Mouse (Mus musculus) T-helper 17 cell (primary cell): Measurements from ENCODE around the gene Acod1.

Experiments used
- in situ Hi-C, 2 experiments: fragments of 300-600 bp; cut with MboI, MseI; formaldehyde crosslinking; loops; 1 replicate in 1 of 2; 2 replicates in 1 of 2; pipeline ENCODE4 v1.15.1; 2025; ENCODE audit warnings: high pct_unique_total_duplicates in 2 of 2

The Acod1 gene

DNA sequence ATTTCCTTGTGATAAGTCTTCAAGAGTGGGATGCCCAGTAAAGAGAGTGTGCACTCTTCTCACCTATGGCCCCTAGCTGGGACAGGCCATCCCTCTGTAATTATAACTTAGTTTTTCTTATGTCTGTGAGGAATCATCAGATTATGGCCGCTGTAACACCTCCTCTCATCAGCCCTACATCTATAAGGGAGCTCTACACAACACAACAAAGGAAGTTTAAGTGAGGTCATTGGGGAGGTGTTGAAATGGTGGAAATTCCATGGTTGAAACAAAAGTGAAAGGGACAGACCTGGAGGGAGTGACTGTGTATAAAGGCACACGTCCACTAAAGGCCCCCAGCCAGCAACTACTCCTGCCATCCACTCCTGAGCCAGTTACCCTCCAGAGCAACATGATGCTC, at the start of gene Acod1:
TSS of gene Acod1 (plus strand) at position 301 of the 400 bp plus-strand sequence.
- in situ Hi-C loops = loop anchor here (5.0 to 25.0 kb wide), 2 partner anchors 34 to 1416 kb away; partner anchors contain the start of gene Pou4f1 (in 1 of the 2)

DNA sequence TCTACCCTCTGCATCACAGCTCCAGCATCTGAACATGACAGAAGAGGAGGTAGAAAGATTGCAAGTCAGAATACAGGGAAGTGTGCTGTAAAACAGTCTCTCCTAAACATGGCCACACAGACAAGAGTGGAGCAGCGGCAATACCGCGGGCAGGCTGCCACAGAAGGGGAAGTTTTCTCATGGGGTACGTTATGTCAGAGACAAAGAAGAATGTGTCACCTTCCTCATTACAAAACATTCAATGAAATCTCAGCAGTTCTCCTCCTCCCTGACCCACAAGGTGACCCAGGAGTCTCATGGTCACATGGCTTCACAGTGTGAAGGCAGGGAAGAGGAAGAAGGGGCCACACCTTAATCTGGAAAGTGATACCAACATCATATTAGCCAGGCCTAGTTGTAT, 39.0 kb upstream of the Acod1 start:
- in situ Hi-C loops = no loop called here

DNA sequence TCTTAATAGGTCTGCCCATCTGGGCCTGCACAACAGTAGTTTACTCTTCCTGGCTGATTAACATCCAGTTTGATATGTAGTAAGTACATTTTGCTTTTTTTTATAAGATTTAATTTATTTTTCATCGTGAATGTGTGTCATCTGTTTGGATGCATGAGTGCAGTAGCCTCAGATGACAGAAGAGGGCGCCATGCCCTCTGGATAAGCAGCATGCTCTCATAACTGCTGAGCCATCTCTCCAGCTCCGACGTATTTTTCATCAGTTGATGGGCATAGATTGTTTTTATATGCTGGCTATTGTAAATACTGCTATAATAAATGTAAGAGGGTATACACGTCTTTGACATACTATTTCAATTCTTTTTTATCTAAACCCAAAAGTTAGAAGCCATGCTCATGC, 35.0 kb upstream of the Acod1 start:
- in situ Hi-C loops = loop anchor here (5.0 to 10.0 kb wide), 3 partner anchors 36 to 523 kb away; partner anchors contain the start of gene Acod1 (in 1 of the 2)

DNA sequence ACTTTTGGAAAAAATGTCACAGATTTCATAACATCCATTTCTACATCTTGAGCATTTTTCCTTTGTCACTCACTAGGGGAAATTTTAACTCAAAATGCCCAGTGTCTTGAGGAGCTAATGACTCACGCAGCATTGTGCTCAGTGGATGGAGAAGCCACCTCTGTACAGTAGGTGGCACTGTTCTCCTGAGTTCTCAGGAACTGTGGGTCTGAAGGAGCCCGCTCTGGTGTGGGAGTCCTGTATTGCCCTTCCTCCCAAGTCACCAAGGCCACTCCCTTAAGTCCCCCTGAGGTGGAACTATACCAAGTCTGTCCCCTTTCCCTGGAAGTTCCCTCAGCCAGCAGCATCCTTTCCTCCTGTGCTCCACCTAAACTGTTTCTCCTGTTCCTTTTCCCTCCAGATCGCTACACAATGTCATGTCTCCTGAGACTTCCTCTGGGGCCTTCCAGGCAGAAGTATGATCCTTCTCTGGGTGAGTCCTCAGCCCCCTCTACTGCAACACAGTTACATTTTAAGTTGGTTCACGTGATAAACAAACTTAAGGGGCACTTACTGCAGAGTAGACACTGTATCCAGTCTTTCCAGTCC, 34.1 kb upstream of the Acod1 start:
- in situ Hi-C loops = loop anchor here (5.0 to 10.0 kb wide), 3 partner anchors 35 to 522 kb away; partner anchors contain the start of gene Acod1 (in 1 of the 2)

DNA sequence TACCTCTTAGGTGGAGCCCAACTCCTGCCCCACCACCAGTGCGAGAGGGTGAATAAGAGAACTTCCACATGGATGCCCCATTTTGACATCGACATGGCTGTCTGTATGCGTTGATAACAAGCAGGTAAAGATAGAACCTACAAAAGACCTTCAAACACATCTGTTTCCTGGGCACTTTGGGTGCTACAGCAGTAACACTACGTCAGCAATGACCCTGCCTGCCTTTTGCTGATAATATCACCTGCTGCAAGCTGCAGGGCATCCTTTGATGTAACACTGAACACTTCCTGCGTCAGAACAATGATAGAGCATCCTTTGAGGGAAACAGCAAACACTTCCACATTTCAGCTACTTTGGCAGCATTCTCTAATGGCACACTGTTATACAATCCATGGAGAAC, 29.8 kb upstream of the Acod1 start:
- in situ Hi-C loops = loop anchor here in 1 of 2 experiments (10.0 kb wide), 1 partner anchor 518 kb away; no protein-coding TSS in a partner anchor

DNA sequence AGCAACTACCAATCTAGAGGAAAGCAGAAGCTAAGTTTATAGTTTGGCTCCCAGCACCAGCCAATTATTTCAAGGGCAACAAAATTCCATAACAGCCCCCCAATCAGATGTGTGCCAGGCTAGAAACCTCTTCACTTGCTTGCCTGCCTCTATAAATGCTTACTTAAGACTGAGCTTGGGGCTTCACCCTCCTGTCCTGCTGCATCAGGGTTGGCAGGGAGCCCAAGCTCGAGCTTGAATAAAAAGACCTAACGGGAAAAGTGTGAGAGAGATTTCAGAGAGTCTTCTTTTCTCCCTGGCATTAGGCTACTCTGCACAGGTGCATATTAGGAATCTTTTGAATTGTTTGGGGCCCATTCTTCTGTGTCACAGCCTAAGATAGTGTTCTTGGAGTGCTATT, 26.7 kb upstream of the Acod1 start:
- in situ Hi-C loops = no loop called here

DNA sequence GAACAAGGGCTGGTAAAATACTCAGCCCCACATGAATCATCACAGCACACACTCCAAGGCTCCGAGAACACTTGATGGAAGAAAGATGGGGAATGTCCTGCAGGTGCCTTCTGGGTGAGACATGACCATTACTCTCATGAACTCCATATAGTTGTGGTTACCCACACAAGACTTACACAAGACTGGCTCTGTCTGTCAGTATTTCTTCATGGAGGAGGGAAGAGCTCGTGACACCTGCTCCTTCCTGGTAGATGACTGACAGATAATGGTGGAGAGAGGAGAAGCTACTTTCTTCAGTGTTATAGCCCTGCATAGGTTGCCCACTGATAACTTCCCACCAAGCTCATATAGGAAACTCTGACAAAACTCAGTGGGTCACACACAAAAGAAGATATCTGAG, 17.6 kb upstream of the Acod1 start:
- in situ Hi-C loops = loop anchor here in 1 of 2 experiments (25.0 kb wide), 1 partner anchor 1433 kb away; the partner anchor contains the start of gene Pou4f1

DNA sequence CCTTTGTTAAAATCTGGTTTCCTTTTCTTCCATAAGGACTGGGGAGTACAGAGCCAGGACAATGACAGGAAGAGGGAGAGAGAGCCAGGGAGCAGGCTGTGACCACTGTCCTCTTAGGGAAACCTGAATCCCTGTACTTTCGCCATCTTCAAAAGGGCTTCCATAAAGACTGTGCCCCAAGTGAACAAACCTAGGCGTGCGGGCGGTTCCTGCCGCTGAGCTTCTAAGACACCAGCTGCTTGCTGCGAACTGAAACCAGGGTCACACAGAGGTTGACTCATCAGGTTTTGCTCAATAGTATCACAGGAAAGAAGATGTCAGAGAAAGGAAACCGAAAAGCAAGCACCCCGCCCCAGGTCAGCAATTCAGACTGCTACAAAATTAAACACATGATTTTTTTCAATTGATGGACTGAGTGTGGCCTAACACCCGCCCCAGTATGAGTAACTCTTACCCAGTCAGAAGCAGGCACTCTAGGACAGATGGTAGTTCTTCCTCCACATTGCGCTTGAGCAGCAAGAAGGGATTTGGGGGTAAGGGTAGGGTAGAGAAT, 13.4 kb upstream of the Acod1 start:
- in situ Hi-C loops = loop anchor here in 1 of 2 experiments (25.0 kb wide), 1 partner anchor 1429 kb away; the partner anchor contains the start of gene Pou4f1

DNA sequence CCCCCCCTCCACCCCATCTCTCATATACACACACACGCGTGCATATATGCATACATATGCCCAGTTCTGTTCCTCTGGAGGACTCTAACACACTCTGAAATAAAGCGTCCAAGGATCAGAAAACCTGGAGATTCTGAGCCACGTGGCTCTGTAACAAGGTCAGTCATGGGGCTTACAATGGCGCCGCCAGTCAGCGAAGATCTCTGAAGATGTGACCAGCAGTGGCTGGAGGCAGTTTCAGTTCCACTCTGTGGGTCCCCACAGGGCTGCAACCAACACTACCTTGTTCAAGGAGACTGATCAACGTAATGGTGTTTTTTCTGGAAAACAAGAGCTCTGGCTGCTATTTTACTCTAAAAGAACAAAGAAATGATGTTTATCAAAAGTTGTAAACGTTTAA, 12.7 kb upstream of the Acod1 start:
- in situ Hi-C loops = loop anchor here in 1 of 2 experiments (25.0 kb wide), 1 partner anchor 1428 kb away; the partner anchor contains the start of gene Pou4f1

DNA sequence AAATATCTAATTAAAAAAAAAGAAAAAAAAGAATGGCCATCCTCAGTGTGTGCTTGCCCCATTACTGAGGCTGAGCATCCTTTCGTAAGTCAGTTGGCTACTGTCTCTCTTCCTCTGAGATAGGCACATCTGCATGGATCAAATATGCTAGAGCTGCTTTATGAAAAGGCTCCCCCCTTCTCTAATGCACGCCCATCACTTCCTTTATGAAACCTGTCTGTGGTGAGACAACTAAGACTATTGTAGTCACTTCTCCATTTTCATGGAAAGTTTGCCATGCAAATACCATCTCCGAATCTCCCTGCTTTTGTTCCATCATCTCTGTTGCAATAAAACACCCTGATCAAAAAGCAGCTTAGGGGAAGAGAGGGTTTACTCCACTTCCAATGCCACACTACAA, 9.8 kb upstream of the Acod1 start:
- in situ Hi-C loops = loop anchor here in 1 of 2 experiments (25.0 kb wide), 1 partner anchor 1425 kb away; the partner anchor contains the start of gene Pou4f1

DNA sequence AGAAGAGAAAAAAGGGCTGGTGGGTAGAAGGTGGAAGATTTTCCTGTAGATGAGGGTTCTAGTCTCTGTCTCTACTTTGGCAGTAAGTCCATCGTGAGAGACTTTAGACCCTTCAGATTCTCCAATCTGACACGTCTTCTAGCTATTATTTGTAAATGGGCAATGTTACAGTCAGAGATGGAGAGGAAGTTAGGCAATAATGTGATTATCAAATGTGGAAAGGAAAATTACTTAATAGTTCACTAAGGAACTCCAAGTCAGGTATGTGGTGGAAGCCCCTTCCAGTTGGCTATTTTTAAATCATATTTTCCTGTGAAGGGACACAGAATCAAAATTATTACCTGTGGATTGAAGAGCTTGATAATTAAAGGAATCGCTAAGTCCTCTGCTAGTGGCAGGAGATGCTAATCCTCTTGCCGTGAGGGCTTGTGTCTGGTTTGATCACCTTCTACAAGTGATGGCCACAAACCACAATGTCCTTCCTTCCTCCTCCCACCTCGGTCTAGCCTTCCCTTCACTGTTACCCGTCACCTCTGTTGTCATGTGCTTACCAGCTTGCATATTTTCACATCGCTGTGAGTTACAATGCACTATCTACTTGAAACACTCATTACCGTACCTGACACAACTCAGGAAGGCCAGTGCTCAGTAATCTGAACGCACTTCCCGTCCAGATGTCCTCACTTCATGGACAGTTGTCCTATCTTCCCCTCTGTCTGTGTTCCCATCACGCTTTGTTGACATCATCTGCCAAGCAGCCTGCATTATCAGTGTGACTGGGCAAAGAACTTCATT, 1.7 kb downstream of the Acod1 start:
- in situ Hi-C loops = loop anchor here (5.0 to 25.0 kb wide), 2 partner anchors 36 to 1414 kb away; partner anchors contain the start of gene Pou4f1 (in 1 of the 2)

DNA sequence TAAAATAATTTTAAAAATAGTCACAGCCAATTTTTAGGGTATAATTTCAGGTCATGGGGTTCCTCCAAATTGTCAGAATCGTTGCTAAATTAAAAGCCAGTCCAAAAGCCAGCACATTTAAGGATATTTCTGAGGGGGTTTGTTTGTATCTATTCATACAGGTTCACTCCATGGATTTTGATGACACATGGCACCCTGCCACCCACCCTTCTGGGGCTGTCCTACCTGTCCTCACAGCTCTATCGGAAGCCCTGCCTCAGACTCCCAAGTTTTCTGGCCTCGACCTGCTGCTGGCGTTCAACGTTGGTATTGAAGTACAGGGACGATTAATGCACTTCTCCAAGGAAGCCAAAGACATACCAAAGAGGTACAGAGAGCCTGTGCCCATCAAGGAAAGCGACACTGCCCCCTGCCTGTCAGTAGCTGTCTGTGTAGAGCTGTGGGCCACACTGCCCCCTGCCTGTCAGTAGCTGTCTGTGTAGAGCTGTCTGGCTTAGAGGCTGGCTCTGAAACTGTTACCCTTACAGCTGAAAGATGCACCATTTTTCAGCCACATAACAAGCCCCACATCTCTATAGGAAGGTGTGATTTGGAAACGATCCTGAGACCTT, 4.5 kb downstream of the Acod1 start:
- in situ Hi-C loops = loop anchor here in 1 of 2 experiments (5.0 kb wide), 1 partner anchor 39 kb away; no protein-coding TSS in a partner anchor

DNA sequence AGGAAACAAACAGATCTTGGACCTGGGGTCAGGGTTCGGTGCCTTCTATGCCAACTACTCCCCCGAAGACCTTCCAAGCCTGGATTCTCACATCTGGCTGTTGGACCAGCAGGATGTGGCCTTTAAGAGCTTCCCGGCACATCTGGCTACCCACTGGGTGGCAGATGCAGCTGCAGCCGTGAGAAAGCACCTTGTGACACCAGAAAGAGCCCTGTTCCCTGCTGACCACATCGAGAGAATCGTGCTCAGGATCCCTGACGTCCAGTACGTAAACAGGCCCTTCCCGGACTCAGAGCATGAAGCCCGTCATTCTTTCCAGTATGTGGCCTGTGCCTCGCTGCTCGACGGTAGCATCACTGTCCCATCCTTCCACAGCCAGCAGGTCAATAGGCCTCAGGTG, 8.0 kb downstream of the Acod1 start:
- in situ Hi-C loops = loop anchor here in 1 of 2 experiments (5.0 kb wide), 1 partner anchor 42 kb away; no protein-coding TSS in a partner anchor

DNA sequence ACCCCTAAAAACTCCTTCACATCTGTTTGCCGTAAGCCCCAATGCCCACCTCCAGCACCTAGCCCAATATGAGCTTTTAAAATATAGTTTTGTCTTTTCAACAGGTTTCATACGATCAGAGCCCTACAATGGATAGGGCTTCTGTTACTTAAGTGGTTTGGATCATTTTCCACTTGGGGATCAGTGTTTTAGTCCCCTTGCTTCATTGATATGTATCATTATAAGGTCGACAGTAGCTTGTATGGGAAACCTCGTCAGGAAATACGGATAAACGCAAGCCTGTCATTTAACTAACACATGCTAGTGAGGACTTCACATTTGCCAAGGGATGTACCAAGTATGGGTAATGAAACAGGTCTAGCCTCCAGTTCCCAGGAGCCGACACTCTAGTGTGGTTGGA, 9.8 kb downstream of the Acod1 start:
- in situ Hi-C loops = no loop called here

DNA sequence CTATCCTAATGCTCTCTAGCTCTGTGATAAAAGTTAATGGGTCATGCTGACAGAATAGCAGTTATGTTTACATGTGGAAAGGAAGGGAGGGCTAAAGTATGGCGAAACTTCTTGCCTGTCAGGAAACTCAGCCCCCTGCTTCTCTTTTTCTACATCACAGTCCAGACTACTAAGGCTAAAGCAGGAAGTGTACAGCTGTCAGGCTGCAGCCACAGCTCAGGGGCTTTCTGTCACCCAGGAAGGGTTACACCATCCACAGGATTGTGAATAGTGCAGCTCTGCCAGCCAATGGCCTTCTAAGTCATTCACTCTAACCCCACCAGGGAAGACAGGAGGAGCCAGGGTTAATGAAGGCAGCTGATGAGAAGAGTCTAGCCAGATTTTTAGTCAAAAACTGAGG, 12.2 kb downstream of the Acod1 start:
- in situ Hi-C loops = no loop called here

DNA sequence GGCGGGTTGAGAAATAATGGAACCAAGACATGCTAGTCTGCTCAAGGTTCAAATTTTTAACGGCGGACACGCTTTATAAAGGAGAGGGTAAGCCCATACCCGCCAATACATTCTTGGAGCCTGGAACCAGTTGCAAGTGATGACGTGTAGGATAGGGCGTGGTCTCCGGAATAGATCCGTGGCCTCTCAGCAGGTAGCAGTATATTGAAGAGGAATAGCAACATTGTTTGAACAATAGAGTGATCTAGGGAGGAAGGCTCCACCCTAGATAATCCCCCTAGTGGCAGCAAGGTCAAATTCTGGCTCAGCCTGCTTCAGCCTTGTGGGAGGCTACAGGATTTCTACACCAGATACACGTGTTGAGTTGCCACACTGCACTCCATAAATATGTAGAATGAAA, 12.7 kb downstream of the Acod1 start:
- in situ Hi-C loops = no loop called here

DNA sequence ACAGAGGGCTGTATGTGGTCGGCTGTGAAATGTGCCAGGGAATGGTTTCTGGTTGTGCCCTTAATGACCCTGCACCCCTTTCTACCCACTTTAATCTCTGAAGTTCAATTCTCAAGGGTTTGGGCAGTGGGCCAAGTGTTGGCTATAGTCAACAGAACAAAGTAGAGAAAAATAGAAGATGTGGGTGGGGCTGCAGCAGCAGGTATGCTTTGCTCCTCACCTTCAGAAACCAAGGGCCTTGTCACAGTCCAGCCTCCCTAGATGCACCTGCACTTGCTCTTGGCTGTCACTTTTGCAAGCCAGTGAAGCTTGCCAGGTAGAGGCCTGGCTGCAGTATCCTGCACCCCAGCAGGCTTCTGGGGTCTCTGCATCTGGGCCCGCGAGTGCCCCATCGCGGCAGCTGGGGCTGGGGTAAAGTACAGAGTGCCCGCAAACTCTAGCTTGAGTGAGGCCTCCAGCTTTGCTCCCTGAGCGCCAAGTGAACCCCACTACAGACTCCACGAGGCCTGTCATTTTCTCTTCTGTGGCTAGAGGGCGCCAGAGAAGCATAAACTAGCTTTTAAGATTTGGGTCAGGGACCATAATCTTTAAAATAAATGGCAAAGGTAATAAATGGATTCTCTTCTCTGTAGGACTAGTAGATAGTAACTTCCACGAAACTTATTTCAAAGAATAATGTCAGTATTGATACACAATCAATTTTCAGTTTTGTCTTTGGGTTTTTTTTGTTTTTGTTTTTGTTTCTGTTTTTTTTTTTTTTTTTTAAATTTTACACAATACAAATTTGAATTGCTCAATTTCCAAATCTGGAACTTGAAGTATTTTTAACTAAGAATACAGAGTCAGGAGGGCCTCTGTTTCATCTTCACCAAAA, 18.8 kb downstream of the Acod1 start:
- in situ Hi-C loops = loop anchor here in 1 of 2 experiments (5.0 kb wide), 1 partner anchor 467 kb away; no protein-coding TSS in a partner anchor

DNA sequence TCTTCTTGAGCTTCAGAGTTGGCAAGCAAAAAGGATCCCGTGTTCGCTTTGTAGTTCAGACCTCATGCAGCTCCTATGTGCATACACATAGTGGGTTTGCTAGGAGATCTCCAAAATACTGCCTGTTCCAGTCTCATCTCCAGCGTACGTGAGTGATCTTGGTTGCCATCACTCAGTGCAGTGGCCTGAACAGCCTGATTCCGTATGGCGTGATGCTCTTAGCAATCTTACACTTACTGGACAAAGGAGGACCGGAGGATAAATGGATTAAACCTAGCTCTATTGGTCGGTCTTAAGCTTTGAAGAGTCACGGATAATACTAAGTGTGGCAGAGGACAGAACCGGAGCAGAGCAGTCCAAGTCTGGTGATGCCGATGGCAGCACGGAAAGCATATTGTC, 22.7 kb downstream of the Acod1 start:
- in situ Hi-C loops = loop anchor here in 1 of 2 experiments (5.0 kb wide), 1 partner anchor 463 kb away; no protein-coding TSS in a partner anchor

DNA sequence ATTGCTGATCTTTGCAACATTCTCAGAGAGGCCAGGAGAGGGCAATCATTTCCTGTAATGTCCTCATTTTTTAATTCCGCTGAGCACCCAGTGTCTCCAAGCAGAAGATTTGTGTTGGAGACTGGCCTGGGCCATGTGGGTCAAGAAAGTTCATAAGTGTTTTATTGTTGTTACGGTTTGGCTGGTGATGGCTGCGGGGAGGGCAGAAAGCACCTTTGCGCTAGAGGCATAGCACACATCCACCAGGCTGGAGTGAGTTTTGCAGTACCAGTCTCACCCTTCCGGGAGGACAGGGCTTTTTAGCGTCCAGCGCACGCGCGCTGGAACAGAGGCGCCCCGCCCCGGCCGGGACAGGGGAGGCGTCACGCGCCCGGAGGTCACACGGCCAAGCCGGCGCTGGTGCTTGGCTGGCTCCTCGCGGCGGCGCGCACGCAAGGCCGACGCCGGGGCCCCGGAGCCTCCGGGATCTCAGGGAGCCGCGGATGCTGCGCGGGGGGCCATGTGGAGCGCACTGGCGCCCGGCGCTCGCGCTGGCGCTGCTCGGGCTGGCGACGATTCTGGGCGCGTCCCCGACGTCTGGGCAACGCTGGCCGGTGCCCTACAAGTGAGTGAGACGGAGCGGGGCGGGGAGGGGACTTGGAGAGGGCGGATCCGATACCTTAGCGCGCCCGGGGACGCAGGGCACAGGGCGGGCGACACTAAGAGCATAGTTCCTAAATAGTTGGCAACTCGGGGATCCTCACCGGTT, 23.3 kb downstream of the Acod1 start, which contains the start of gene Cln5:
TSS of gene Cln5 (plus strand) at position 353 of the 748 bp plus-strand sequence.
- in situ Hi-C loops = loop anchor here (5.0 kb wide), 2 partner anchors 462 to 467 kb away; no protein-coding TSS in a partner anchor
